Mouse (Mus musculus): ENCODE results near the gene Exoc2.

DNA sequence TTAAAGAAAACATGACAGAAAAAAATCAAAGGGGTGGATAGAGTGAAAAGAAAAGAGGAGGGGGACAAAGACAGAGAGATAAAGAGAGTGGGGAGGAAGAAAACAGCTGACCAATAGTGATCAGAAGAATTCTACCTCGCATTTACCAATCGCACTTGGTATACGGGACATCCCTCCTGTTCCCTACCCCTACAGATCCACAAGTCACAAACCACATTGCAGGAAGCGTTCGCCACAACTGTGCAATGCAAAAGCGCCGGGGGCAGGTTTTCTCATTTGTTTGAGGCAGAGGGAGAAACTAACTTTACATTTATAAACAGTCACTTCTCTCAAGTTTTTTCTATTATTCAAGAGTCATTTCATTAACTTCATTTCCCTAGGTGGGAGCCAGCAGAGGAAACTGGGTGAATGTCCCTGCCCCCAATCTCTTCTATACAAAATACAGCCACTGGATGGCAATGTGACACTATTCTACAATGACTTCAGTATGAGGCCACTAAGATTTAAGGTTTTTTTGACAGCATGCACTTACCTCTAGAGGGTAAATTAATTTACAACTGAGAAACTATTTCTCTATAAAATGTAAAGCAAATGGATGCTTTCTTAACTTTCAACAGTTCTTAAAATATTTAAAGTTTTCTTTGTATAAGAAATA is 72.4 kb downstream of the Exoc2 start:
- TF ChIP-seq CTCF (conservative IDR thresholded peaks at IDR 0.05; ENCODE audit: insufficient read depth, insufficient read length, low read depth, low read length) (no peak), POLR2A (IDR thresholded peaks at IDR 0.05; ENCODE audit: low read depth, low read length) (no peak)

Measured in kidney, adult 2 months (tissue).